ENCODE assay signal across 8 mouse cellular contexts in the genomic region with DNA sequence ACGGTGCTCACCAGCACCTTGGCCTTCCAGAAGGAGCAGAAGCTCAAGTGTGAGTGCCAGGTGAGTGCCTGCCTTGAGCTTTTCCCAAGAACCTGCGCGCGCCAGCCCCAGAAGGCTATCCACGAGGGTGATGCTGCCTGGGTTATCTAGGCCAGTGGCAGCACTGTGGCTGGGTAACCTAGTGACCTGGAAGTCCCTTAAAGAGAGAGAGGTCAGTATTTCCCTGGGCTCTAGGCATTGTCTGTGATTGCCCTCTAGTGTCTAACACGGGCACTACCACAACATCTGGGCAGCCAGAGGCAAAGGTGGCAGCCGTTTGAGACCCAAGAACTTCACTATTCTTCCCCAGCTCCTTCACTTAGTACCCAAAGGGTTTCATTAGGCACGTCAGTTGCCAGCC.
DNase-seq lines count a peak whose midpoint lies in the region; ATAC-seq lines count a peak whose summit lies in the region.

No protein-coding gene starts in this region.

- WGBS in forebrain, embryonic 10.5 days = 27% methylated on average over 8 of the region's 8 CpGs
- WGBS in forebrain, embryonic 16.5 days = 24% methylated on average over 8 of the region's 8 CpGs

- H3K4me3 ChIP-seq in forebrain, embryonic 10.5 days = no peak overlapping the region
- no peak overlapping the region for H3K4me3 ChIP-seq in forebrain, embryonic 16.5 days (replicated peaks; ENCODE audit: low read length)

- H3K9me3 ChIP-seq in forebrain, embryonic 10.5 days = peaks cover 4% of the 10 kb centered on the region
- no peaks in the 10 kb centered on the region for H3K9me3 ChIP-seq in forebrain, embryonic 16.5 days (ENCODE audit: control insufficient read depth, low read length)

- H3K9ac ChIP-seq in forebrain, embryonic 16.5 days (replicated peaks; ENCODE audit: low read depth, low read length) = no peak overlapping the region

- ATAC-seq in forebrain, embryonic 16.5 days = no peak

- no peaks in the 10 kb centered on the region for H3K36me3 ChIP-seq in forebrain, embryonic 10.5 days (replicated peaks)
- H3K36me3 ChIP-seq in forebrain, embryonic 16.5 days (ENCODE audit: control insufficient read depth, insufficient read depth) = no peaks in the 10 kb centered on the region; the same call in 1 of the 2 replicates

- DNase-seq in forebrain, embryonic 10.5 days (ENCODE audit: extremely low spot score, low spot score) = peak; percentile 62
- peak; percentile 65 to 71 for DNase-seq in CD8-positive naive resting alpha-beta T cell, adult 2 months (ENCODE audit: low read depth in 2 of 2, low spot score in 2 of 2)
- peak; percentile 27 for DNase-seq in c-Kit-positive CD71-positive TER-119-positive erythroid progenitor cells, embryonic 14.5 days (ENCODE audit: low spot score)
- peak; percentile 57 for DNase-seq in gastrocnemius, postnatal 10 days
- DNase-seq in kidney, postnatal 10 days = peak; percentile 79
- DNase-seq in mesoderm, embryonic 11.5 days (ENCODE audit: low read depth, low spot score) = peak; percentile 69
- DNase-seq in spleen, postnatal 4 days (ENCODE audit: low spot score in 2 of 2) = peak; percentile 56 to 78

- no peak overlapping the region for H3K4me2 ChIP-seq in forebrain, embryonic 16.5 days (ENCODE audit: low read length)

- H3K4me1 ChIP-seq in forebrain, embryonic 10.5 days = peaks cover 23% of the 10 kb centered on the region
- H3K4me1 ChIP-seq in forebrain, embryonic 16.5 days (replicated peaks; ENCODE audit: control insufficient read depth, insufficient read depth, low read length) = peaks cover 4% of the 10 kb centered on the region; the same call in 1 of the 2 replicates

- H3K27ac ChIP-seq in forebrain, embryonic 10.5 days = no peak overlapping the region
- no peak overlapping the region for H3K27ac ChIP-seq in forebrain, embryonic 16.5 days (ENCODE audit: low read length)

- H3K27me3 ChIP-seq in forebrain, embryonic 10.5 days (ENCODE audit: poor library complexity, severe bottlenecking) = peaks cover 56% of the 10 kb centered on the region
- H3K27me3 ChIP-seq in forebrain, embryonic 16.5 days (replicated peaks; ENCODE audit: control insufficient read depth, insufficient read depth, low read length) = peaks cover 3% of the 10 kb centered on the region

Comparison
In these comparisons a context has a peak if more than half of its experiments do, and no peak if none do; other contexts are left out.
1. DNase-seq: peak in every context shown above with its lines; median percentile 79 in kidney, postnatal 10 days; 69 in mesoderm, embryonic 11.5 days; 68 in CD8-positive naive resting alpha-beta T cell, adult 2 months; 67 in spleen, postnatal 4 days; 62 in forebrain, embryonic 10.5 days; 57 in gastrocnemius, postnatal 10 days; 27 in c-Kit-positive CD71-positive TER-119-positive erythroid progenitor cells, embryonic 14.5 days.